Mouse (Mus musculus) midbrain, postnatal 0 days (tissue): ENCODE results near the gene Asf1a. TPM values are rescaled to one million over a fixed set of nuclear protein-coding genes. Genes with fewer than 3 reads are reported as not detected.

Experiments used
- ATAC-seq: fragments of 200-750 bp; cut with Nextera tagmentation; 2 replicates; pipeline ENCODE4 v1.8.0; 2017; ENCODE audit warnings: moderate number of reproducible peaks, mild to moderate bottlenecking, moderate TSS enrichment, moderate library complexity; ENCODE audit not compliant: low FRiP score
- DNase-seq: peaks from one replicate; pipeline ENCODE4 v3.0.0-alpha.2; 2015; ENCODE audit warnings: low spot score
- H3K27ac ChIP-seq: fragments of 300-500 bp; sonication (generic); 2 replicates; pipeline ENCODE4 v1.5.1; 2014; ENCODE audit warnings: low read depth, mild to moderate bottlenecking, low read length, mixed read lengths
- H3K27me3 ChIP-seq: fragments of 300-500 bp; sonication (generic); 2 replicates; pipeline ENCODE4 v1.6.1; 2014; ENCODE audit warnings: low read length, control low read depth, mixed read lengths; ENCODE audit not compliant: insufficient read depth
- H3K36me3 ChIP-seq: fragments of 300-500 bp; sonication (generic); 2 replicates; pipeline ENCODE4 v1.6.1; 2014; ENCODE audit warnings: low read length, control low read depth, mixed read lengths; ENCODE audit not compliant: insufficient read depth
- H3K4me1 ChIP-seq: fragments of 300-500 bp; sonication (generic); 2 replicates; pipeline ENCODE4 v1.6.1; 2014; ENCODE audit warnings: mild to moderate bottlenecking, control low read depth, antibody characterized with exemption, low read length, mixed read lengths; ENCODE audit not compliant: insufficient read depth
- H3K4me2 ChIP-seq: fragments of 300-500 bp; sonication (generic); 2 replicates; pipeline ENCODE4 v1.6.1; 2014; ENCODE audit warnings: low read depth, mild to moderate bottlenecking, low read length, mixed read lengths; ENCODE audit not compliant: poor library complexity, severe bottlenecking
- H3K4me3 ChIP-seq: fragments of 300-500 bp; sonication (generic); 2 replicates; pipeline ENCODE4 v1.5.1; 2014; ENCODE audit warnings: low read depth, mild to moderate bottlenecking, low read length, moderate library complexity
- H3K9ac ChIP-seq: fragments of 300-500 bp; sonication (generic); replicated peaks from 2 replicates; pipeline ENCODE4 v1.6.1; 2014; ENCODE audit warnings: mild to moderate bottlenecking, low read length, moderate library complexity, mixed read lengths; ENCODE audit not compliant: poor library complexity, severe bottlenecking
- H3K9me3 ChIP-seq: fragments of 300-500 bp; sonication (generic); 2 replicates; pipeline ENCODE4 v1.6.1; 2016; ENCODE audit warnings: low read length, control low read depth
- CTCF ChIP-seq: IDR thresholded peaks from 2 replicates; pipeline ENCODE4 v1.5.1; 2016; ENCODE audit warnings: antibody characterized with exemption, mild to moderate bottlenecking
- WGBS: fragments of 180-500 bp; shearing (Covaris S2); extraction: QIAGEN DNeasy Blood & Tissue Kit; methylation state at CpG from one replicate; pipeline ENCODE4 v1.1.7; 2014; 5-methylcytosine and 5-hydroxymethylcytosine counted together
- polyA plus RNA-seq: library from polyadenylated mRNA; unstranded; fragments of >200 nt; fragmentation: Nextera tagmentation; extraction: Ambion mirVana; gene quantifications from 2 replicates; pipeline ENCODE4 v1.2.1, GENCODE M21; 2015
- total RNA-seq: library from RNA; depleted of rRNA; stranded (reverse); fragments of >200 nt; gene quantifications from 2 replicates; pipeline ENCODE4 v1.2.3, GENCODE M21; 2014

Gene Asf1a
- total and polyA plus RNA-seq, 2 experiments from 2014 or later: 27.3 to 51.8 TPM

DNA sequence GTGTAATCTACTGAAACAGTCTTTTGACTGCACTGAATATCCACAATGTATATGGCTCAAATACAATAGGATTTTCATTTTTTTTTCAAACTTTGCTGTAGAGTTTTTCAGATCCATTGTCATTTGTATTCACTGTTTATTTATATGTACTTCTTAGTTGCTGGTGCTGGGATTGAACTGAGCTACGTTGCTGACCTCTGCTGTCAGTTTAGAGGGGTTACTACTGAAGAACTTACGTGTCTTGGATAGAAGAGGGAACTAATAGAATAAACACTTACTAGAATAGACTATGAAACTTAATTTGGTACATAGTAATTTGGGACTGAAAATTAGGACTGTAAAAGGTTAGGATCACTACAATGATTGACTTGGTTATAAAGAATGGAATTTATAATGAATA, 8.8 kb downstream of the Asf1a start:
- H3K4me3 ChIP-seq: no peak overlapping the region
- no peak overlapping the region for H3K4me2 ChIP-seq
- peaks cover 11% of the 10 kb centered on the region; the same call in 1 of the 2 replicates for H3K36me3 ChIP-seq
- WGBS: 53% methylated on average over 2 of the region's 2 CpGs
- H3K27ac ChIP-seq: no peak overlapping the region
- peak; percentile 46 for TF ChIP-seq CTCF
- DNase-seq: peak; percentile 22
- no peaks in the 10 kb centered on the region for H3K9me3 ChIP-seq
- H3K9ac ChIP-seq: no peak overlapping the region
- no peaks in the 10 kb centered on the region for H3K27me3 ChIP-seq
- no peak for ATAC-seq
- H3K4me1 ChIP-seq: no peaks in the 10 kb centered on the region

DNA sequence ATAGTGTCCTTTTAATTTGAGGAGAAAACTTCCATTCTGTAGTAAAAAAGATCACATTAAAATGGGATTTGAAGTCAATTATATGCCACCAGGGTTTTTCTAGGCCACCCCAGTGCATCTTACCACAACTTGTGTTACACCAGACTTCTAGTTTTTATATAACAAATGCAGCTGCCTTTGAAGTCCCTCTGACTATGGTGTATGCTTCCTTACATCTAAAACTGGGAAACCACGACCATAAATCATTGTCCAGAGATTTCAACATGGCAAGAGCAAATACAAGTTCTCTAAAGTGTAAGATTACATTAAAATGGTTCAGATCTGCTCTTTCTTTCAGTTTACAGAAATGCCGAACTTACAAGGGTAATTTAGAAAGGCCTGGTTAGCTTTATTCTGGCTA, 11.7 kb downstream of the Asf1a start:
- H3K4me2 ChIP-seq: no peak overlapping the region
- ATAC-seq (no peak), DNase-seq (no peak)
- no peak for TF ChIP-seq CTCF
- no peaks in the 10 kb centered on the region for H3K9me3 ChIP-seq
- no peak overlapping the region for H3K9ac ChIP-seq
- H3K27ac ChIP-seq: no peak overlapping the region
- no peak overlapping the region for H3K4me3 ChIP-seq
- no peaks in the 10 kb centered on the region for H3K27me3 ChIP-seq
- no peaks in the 10 kb centered on the region for H3K4me1 ChIP-seq
- H3K36me3 ChIP-seq: peaks cover 13% of the 10 kb centered on the region; the same call in 1 of the 2 replicates
- 80% methylated on average over 2 of the region's 2 CpGs for WGBS

DNA sequence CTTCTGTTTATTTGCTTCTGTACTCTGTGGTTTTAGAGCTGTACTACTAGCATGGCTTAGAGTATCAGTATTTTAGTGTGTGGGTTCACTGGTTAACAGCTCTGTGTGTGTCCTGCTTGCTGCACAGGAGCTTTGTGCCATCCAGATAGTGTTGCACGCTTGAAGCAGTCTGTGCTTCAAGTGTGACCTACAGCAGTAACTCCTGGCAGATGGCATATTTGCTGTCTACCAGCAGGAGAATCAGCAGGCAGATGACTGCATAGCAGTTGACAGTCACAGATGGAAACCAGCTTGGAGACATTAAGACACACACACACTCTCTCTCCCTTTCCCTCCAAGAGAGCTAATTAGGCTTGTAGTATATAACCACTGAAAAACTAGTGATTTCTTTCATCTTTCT, 15.6 kb downstream of the Asf1a start:
- H3K4me2 ChIP-seq: no peak overlapping the region
- no peaks in the 10 kb centered on the region for H3K9me3 ChIP-seq
- peaks cover 17% of the 10 kb centered on the region; the same call in 1 of the 2 replicates for H3K36me3 ChIP-seq
- no peak for TF ChIP-seq CTCF
- no peaks in the 10 kb centered on the region for H3K4me1 ChIP-seq
- DNase-seq (peak; percentile 86), ATAC-seq (peak; percentile 71)
- no peak overlapping the region for H3K27ac ChIP-seq
- H3K9ac ChIP-seq: no peak overlapping the region
- 82% methylated on average over 1 of the region's 1 CpGs for WGBS
- no peaks in the 10 kb centered on the region for H3K27me3 ChIP-seq
- no peak overlapping the region for H3K4me3 ChIP-seq

DNA sequence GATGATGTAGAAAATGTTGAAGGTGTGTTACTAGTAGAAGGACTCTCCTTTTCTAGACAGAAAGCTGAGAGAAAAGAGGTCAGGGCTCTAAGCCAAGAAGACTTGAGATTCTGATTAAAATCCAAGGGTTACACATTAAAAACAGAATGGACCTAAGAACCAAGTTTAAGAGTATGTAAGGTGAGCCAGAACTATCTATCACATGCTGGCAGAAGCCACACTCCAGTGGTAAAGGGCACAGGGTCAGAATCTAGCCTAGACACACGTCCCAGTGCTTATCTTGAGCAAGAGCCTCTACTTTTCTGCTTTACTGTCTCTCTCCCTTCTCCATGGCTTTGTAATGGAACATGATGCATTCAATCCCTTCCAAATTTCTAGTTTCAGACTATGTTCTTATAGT, 17.4 kb downstream of the Asf1a start:
- Histone ChIP-seq H3K27me3 (no peaks in the 10 kb centered on the region), H3K27ac (no peak overlapping the region), H3K9ac (no peak overlapping the region), H3K4me3 (no peak overlapping the region), H3K4me2 (no peak overlapping the region), H3K9me3 (no peaks in the 10 kb centered on the region), H3K4me1 (no peaks in the 10 kb centered on the region), H3K36me3 (peaks cover 17% of the 10 kb centered on the region; the same call in 1 of the 2 replicates)
- ATAC-seq: no peak
- DNase-seq: no peak
- WGBS: 80% methylated on average over 1 of the region's 1 CpGs
- no peak for TF ChIP-seq CTCF

DNA sequence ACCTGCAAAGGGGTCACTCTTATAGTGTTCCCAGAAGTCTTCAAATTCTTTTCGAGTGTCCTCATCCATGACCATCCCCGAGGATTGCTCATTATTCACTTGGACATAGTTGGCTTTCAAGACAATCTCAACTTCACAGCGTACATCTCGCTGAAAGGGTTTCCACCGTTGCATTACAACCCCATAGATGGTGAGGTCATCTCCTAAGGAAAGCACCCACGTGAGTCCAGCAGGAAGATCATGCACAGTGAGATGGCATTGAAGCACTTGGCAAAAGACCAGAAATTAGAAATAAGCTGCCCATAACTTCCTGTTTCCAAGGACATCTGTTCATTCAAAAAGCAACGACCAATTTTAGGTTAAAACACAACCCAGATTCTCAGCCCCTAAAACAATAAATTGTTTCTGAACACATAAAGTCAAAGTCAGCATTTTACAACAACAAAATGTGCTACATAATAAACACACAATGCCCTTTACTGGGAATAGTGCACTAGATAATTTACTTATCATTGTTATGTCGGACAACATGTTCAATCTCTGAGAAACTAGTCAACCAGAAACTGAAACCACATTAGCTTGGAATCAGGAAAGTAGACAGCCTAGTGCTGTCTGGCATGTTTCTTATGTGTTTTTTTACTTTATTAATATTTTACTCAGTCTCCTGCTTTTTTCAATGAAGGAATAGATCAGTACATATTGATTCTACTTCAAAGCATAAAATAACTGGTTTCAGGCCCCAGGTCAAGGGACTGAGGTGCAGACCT, 19.5 kb downstream of the Asf1a start:
- Histone ChIP-seq H3K9me3 (no peaks in the 10 kb centered on the region), H3K27me3 (no peaks in the 10 kb centered on the region), H3K9ac (no peak overlapping the region), H3K36me3 (peaks cover 13% of the 10 kb centered on the region; the same call in 1 of the 2 replicates), H3K4me3 (no peak overlapping the region), H3K27ac (no peak overlapping the region), H3K4me2 (no peak overlapping the region), H3K4me1 (no peaks in the 10 kb centered on the region)
- WGBS: 84% methylated on average over 8 of the region's 8 CpGs
- DNase-seq: no peak
- TF ChIP-seq CTCF: no peak
- no peak for ATAC-seq

DNA sequence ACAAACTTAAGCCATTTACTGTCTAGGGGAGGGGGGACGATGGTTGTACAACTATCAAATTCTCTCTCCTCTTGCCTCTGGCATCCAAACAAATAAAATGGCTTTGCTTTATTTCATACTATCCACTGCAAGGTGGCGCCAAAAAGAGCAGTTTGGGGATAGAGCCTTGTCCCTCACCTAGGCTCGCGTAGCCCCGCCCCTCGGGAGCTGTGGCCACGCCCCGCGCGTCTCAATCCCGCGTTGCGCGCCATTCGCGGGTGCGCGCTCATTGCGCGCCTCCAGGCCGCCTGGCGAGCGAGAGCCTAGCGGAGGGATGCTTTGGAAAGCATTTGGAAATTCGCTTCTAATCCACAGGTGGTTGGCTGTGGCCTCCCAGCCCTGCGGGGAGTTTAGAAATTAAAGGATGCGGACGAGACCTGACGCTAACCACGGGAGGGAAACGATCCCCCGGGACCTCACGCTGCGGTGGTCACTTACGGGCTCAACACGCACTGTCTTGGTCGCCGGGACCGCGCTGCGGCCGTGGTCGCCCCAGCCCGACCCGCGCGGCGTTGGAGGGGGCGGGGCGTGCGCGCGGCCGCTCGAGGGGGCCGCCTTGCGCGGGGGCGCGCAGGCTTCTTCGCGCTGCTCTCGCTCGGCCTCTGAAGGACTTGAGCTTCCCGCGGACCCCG, 32.8 kb downstream of the Asf1a start:
- peak overlapping the region; percentile 80 for H3K27ac ChIP-seq
- peak overlapping the region; percentile 76 for H3K4me3 ChIP-seq
- DNase-seq (peak; percentile 95), ATAC-seq (peak; percentile 85)
- no peaks in the 10 kb centered on the region for H3K9me3 ChIP-seq
- H3K27me3 ChIP-seq: no peaks in the 10 kb centered on the region
- peak overlapping the region; percentile 79 for H3K9ac ChIP-seq
- peak; percentile 72 for TF ChIP-seq CTCF
- H3K4me2 ChIP-seq: peak overlapping the region; percentile 50
- no peaks in the 10 kb centered on the region for H3K4me1 ChIP-seq
- 0% methylated on average over 61 of the region's 67 CpGs for WGBS
- no peaks in the 10 kb centered on the region for H3K36me3 ChIP-seq
